Mouse (Mus musculus) thymus, postnatal 25 days (tissue): ENCODE data around the gene Asna1.

Source experiments
- DNase-seq: peaks from one replicate; pipeline ENCODE4 v3.0.0; 2022

Gene Asna1

GRCm38 (mm10) chr8:85025098-85025932, at the start of gene Asna1:
Gene Asna1, minus strand, starts transcription at chr8:85025281.
- DNase-seq: peak; percentile 84

- DNase-seq: no peak
Measured at GRCm38 (mm10) chr8:85074617-85075016, 49.5 kb upstream of the Asna1 start.

- DNase-seq: no peak
Measured at GRCm38 (mm10) chr8:85074167-85074566, 49.1 kb upstream of the Asna1 start.

GRCm38 (mm10) chr8:85073041-85073612, 48.0 kb upstream of the Asna1 start:
- DNase-seq: no peak

- DNase-seq: no peak
Measured at GRCm38 (mm10) chr8:85072364-85072929, 47.4 kb upstream of the Asna1 start.

GRCm38 (mm10) chr8:85071514-85072281, 46.6 kb upstream of the Asna1 start, which contains the start of gene Dhps:
Gene Dhps, plus strand, starts transcription at chr8:85071757.
- peak; percentile 88 for DNase-seq

GRCm38 (mm10) chr8:85071041-85071440, 46.0 kb upstream of the Asna1 start:
- no peak for DNase-seq

GRCm38 (mm10) chr8:85067982-85068381, 42.9 kb upstream of the Asna1 start, which contains the start of gene Gm5741:
Gene Gm5741, minus strand, starts transcription at chr8:85067982.
- no peak for DNase-seq

GRCm38 (mm10) chr8:85067155-85067554, 42.1 kb upstream of the Asna1 start:
- no peak for DNase-seq

GRCm38 (mm10) chr8:85065213-85065612, 40.1 kb upstream of the Asna1 start:
- no peak for DNase-seq

GRCm38 (mm10) chr8:85062603-85063002, 37.5 kb upstream of the Asna1 start:
- DNase-seq: no peak

- DNase-seq: peak; percentile 84
Measured at GRCm38 (mm10) chr8:85059879-85060616, 35.0 kb upstream of the Asna1 start, which contains the start of gene Fbxw9. Gene Fbxw9, plus strand, starts transcription at chr8:85060055.

GRCm38 (mm10) chr8:85057367-85057766, 32.3 kb upstream of the Asna1 start:
- no peak for DNase-seq

- DNase-seq: no peak
Measured at GRCm38 (mm10) chr8:85043619-85044018, 18.5 kb upstream of the Asna1 start.

- peak; percentile 79 for DNase-seq
Measured at GRCm38 (mm10) chr8:85037681-85038531, 12.8 kb upstream of the Asna1 start.

- DNase-seq: no peak
Measured at GRCm38 (mm10) chr8:85037366-85037680, 12.2 kb upstream of the Asna1 start.

- peak; percentile 83 for DNase-seq
Measured at GRCm38 (mm10) chr8:85036718-85037365, 11.8 kb upstream of the Asna1 start, which contains the start of gene Tnpo2. Gene Tnpo2, plus strand, starts transcription at chr8:85036915.

- no peak for DNase-seq
Measured at GRCm38 (mm10) chr8:85036381-85036717, 11.3 kb upstream of the Asna1 start.

- DNase-seq: peak; percentile 27
Measured at GRCm38 (mm10) chr8:85035728-85036310, 10.7 kb upstream of the Asna1 start.

- DNase-seq: no peak
Measured at GRCm38 (mm10) chr8:85035165-85035727, 10.2 kb upstream of the Asna1 start.
